Mouse (Mus musculus) heart, postnatal 25 days (tissue): ENCODE data around the gene Tsc22d3. TPM values are rescaled to one million over a fixed set of nuclear protein-coding genes. Genes with fewer than 3 reads are reported as not detected.

ENCODE experiments used
- DNase-seq: peaks from one replicate; pipeline ENCODE4 v3.0.0; 2022; ENCODE audit warnings: low spot score
- intact Hi-C: fragments of 180-260 bp; cut with DNase I; formaldehyde crosslinking; loops from one replicate; pipeline ENCODE4 v1.15.1; 2025
- total RNA-seq, 2 experiments: library from RNA; stranded (reverse); gene quantifications; 2 replicates each; pipeline ENCODE4 v1.2.3; 2021

Tsc22d3 gene
- 100 to 1,000 TPM; 130 to 184 TPM for total RNA-seq

DNA sequence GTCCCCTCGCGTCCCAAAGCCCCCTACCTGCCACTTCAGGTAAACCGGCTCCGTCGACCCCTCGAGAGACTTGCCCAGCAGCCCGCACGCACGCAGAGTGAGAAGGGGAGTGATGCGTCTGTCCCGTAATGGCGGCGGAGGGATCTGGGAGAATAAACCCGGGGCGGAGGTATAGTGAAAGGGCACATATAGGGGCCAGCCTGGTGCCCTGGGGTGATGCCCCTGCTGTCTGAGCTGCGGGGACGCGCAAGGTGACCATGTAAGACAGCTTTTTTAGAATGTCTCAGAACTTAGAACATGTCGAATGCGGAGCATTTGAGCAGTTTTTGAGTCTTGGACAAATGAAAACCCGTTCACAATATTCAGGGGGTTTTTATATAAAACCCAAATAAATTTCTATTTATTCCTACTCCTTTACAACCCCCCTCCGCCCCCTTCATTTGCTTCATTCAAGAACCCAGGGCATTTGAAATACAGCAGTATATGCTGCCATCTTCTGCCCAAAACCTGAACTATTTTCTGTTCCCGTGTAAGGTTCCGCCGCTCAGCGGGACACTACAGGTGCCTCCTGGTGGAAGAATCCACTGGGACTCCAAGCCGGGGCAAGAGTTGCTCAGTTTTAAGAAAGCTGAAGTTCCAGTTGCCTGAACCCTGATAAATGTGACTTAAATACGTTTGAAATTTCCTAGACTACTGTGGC is at the start of gene Tsc22d3:
Gene Tsc22d3 (minus strand): TSS at position 250 of the 700 bp plus-strand sequence.
- intact Hi-C loops: loop anchor here (1.0 to 2.0 kb wide), 4 partner anchors 98 to 121 kb away; no protein-coding TSS in a partner anchor
- no peak for DNase-seq

DNA sequence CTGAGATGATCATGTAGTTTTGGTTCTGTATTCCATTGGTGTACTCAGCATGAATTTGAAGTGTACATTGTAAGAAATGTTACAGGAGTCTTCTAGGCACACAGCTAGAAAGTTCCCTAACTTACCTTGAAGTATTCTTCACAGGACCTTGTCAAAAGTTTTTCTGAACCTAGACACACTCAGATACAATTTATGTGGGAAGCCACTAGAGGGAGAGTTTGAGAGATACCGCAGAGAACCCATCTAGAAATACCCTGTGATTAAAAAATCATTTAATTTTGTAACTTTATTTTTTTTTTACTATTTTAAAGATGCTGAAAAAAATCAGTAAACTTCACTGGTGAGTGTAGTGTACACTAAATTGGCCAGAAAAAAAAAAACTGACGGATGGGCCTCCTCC is 39.1 kb upstream of the Tsc22d3 start:
- no peak for DNase-seq
- intact Hi-C loops: no loop called here

DNA sequence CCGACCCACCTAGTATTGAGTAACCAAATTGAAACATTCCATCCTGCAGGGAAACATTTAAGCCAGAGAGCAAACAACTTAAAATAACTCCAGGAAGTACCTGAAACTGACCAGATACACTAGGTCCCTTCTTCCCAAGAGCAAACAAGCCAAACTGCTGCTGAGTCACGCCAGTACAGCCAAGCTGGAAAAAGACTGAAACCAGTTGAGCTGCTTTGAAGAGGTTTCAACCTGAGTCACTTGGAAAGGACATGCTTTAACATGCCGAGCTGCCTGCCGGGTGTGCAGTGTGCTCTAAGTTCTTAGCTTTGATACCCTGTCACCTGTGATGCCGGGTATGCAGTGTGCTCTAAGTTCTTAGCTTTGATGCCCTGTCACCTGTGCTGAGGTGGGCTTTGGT is 37.6 kb upstream of the Tsc22d3 start:
- intact Hi-C loops: no loop called here
- DNase-seq: no peak

DNA sequence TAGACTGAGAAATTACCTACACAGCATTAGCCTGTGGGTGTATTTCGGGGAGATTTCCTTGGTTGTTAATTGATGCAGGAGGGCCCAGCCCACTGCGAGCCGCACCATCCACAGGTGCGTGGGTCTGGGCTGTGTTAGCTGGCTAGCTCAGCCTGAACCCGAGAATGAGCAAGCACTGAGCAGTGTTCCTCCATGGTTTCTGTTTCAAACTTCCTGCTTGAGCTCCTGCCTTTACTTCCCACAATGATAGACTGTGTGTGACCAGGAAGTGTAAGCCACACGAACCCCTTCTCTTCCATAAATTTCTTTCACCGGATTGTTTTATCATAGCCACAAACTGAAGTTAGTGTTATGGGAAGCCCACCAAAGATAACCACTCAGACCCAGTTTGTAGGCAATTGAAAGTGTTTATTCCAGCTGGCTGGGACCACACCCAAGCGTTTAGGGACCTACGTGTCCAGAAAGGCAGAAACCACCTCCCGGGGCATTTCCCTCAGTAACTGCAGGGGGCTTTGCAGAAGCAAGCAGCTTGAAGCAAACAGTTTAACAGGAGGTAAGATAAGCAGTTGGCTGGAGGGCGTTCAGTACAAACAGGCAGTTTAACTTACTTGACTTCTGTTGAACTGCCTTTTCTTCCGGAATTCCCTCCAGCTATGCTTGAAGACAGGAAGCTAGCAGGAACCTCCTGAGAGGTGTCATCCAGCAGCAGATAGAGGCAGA is 24.6 kb upstream of the Tsc22d3 start:
- no peak for DNase-seq
- intact Hi-C loops: no loop called here

GRCm38 (mm10) chrX:140609938-140610337 is 9.5 kb upstream of the Tsc22d3 start:
- intact Hi-C loops: no loop called here

DNA sequence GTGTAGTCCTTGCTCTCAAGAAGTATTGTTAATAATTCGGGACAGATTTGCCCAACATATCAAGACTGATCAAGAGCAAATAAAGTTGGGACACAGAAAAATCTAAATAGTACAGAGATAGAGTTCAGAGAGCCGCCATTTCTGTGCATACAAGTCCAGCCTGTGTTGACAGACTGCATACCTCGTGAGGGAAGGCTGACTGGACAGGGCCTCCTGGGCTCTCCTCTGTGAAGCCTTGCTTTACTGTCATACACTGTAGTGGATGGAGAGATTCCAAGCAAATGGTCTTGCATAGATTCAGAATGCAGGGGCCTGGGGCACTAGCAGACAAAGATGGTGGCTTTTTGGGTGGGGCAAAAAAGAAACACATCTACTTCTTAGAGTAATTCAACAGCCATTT is 1.4 kb upstream of the Tsc22d3 start:
- intact Hi-C loops: loop anchor here (2.0 kb wide), 1 partner anchor 99 kb away; no protein-coding TSS in a partner anchor

More at GRCm38 (mm10) chrX:140609938-140610337, 9.5 kb upstream of the Tsc22d3 start:
- DNase-seq: no peak

DNA sequence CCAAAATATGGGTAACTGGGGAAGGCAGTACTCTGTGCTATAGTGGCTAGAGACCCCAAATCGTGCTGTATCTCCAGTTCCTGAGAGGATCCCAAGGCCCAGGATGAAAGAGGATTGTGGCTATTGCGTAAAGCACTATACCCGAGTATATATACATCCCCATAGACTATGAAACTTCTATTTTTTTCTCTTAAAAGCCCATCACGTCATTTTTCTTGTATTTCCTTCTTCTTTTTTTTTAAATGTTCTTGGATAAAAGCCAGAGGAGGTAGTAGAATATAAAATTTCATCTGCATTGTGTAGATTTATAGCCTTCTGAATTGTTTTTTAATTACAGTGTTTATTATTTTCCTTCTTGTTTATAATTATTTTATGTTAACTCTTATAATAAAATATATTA is 852 bp upstream of the Tsc22d3 start:
- DNase-seq: no peak
- intact Hi-C loops: loop anchor here (2.0 kb wide), 1 partner anchor 99 kb away; no protein-coding TSS in a partner anchor

More for the DNA sequence above, 1.4 kb upstream of the Tsc22d3 start:
- DNase-seq: no peak

GRCm38 (mm10) chrX:140599561-140600409 is 674 bp downstream of the Tsc22d3 start:
- no peak for DNase-seq
- intact Hi-C loops: loop anchor here (1.0 to 2.0 kb wide), 5 partner anchors 57 to 122 kb away; no protein-coding TSS in a partner anchor

- peak; percentile 52 for DNase-seq
- intact Hi-C loops: loop anchor here (2.0 kb wide), 1 partner anchor 56 kb away; no protein-coding TSS in a partner anchor
Observed at GRCm38 (mm10) chrX:140598850-140599560, 1.5 kb downstream of the Tsc22d3 start.

DNA sequence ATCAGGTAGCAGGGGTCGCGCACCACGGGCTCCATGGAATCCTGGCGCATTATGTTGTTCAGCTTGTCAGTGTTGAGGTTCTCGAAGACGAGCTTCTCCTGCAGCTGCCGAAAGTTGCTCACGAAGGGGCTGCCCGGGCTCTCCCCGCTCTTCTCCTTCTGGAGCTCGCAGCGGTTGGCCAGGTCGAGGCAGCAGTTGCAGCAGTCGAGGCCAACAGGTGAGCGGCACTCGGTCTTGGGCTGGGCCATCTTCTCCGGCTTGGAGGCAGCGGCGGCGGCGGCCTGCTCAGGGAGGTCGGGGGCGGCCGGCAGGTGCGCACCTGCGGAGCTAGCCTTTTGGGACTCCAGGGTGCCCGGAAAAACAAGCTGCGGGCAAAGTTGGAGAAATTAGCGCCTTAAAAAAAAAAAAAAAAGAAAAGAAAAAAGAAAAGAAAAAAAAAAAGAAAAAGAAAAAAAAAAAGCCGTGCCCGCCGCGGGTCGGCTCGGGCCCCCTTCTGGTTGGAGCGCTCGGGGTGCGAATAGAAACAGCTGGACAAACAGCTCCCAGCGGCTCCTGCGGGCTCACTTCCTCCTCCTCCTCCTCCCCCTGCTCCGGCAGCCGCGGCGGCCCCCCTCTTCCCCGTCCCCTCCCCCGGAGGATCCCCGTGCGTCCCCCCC is 2.1 kb downstream of the Tsc22d3 start:
- intact Hi-C loops: loop anchor here (2.0 kb wide), 1 partner anchor 56 kb away; no protein-coding TSS in a partner anchor
- no peak for DNase-seq

GRCm38 (mm10) chrX:140591176-140591575 is 9.3 kb downstream of the Tsc22d3 start:
- no peak for DNase-seq
- intact Hi-C loops: no loop called here

GRCm38 (mm10) chrX:140590142-140590541 is 10.3 kb downstream of the Tsc22d3 start:
- no peak for DNase-seq
- intact Hi-C loops: no loop called here

GRCm38 (mm10) chrX:140589194-140589751 is 11.2 kb downstream of the Tsc22d3 start:
- intact Hi-C loops: no loop called here
- DNase-seq: no peak

DNA sequence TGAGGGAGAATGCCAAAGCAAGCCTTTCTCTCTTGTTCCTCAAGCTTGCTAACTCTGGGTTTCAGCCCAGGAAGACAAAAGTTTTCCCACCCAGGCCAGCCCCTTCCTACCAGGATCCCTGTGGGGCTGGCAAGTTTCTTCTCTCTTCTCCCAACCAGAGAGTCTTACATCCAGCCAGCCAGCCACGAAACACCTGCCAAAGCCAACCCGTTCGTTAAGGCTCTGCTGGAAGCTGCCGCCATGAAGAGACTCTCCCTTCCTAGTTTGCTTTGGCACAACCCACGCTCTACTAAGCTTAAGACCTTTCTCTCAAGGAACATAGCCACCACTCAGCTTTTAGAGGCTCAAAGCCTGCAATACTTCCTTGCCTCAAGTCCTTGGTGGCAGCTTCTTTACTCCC is 11.9 kb downstream of the Tsc22d3 start:
- intact Hi-C loops: no loop called here
- DNase-seq: no peak

DNA sequence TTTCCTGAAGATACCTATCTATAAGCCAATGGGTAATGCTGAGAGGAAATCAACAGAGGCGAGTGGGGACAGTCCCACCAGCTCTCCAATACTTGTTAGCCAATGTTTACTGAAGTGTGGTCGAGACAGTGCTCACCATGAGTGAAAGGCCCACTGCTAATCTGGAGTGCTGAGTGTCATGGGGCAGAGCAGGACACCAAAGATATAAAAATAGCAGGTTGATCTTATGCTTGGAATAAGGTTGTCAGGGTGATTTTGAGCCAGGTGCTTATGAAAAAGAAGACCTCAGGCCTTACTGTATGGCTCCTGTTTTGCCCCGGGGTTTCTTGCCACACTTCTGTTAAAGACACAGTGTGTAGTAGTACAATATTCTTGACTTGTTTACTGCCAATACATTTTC is 20.0 kb downstream of the Tsc22d3 start:
- intact Hi-C loops: no loop called here
- DNase-seq: no peak

- no peak for DNase-seq
- intact Hi-C loops: no loop called here
Observed at GRCm38 (mm10) chrX:140575636-140576035, 24.8 kb downstream of the Tsc22d3 start.

DNA sequence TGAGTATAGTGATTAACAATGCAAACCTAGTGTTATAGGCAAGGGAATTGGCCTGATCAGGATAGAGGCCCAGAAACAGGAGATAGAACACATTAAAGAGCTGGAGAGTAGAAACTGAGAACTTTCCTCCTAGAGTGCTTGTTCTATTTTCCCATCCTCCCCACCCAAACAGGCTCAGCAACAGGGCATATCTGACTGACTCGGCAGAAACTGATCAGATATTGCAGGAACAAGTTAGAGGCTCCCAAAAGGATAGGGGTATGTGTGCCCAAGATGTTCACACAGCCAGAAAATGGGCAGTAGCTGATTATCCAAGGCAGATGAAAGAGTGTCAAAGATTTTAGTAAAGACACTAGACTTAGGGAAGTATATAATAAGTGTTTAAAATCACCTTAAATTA is 25.3 kb downstream of the Tsc22d3 start:
- intact Hi-C loops: no loop called here
- no peak for DNase-seq

- DNase-seq: no peak
- intact Hi-C loops: no loop called here
Observed at GRCm38 (mm10) chrX:140572702-140573338, 27.6 kb downstream of the Tsc22d3 start.
